ENCODE assay signal across 20 mouse cellular contexts in the genomic region with DNA sequence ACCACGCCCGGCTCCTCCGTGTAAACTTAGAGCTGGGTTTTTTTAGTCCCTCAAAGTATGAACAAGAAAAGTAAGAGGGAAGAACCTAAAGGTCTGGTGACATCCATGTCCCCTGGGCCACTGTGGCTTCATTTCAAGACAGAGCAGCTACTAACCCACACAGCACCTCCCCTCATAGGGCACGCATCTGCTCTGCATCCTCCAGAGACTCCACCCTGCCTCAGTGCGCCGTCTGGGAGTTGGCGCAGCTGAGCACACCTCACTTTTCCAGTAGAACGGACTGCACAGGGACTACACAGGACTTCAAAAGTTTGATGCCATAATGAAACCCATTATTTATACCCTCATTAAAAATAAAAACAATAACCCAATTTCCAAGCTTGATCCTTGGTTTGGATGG.
DNase-seq lines count a peak whose midpoint lies in the region; ATAC-seq and TF ChIP-seq lines count a peak whose summit lies in the region.
"Had no signal": no experiment of that assay in that cellular context is flagged by ENCODE, and none has a peak within 500 bp of the region (broad histone marks: within the 10 kb centered on the region; RNA-seq: fewer than 3 reads in every experiment).

No protein-coding gene starts in this region.

- H3K9me3 ChIP-seq in embryonic facial prominence, embryonic 14.5 days (ENCODE audit: control insufficient read depth, low read length) = no peaks in the 10 kb centered on the region
- H3K9me3 ChIP-seq in embryonic facial prominence, embryonic 10.5 days = no peaks in the 10 kb centered on the region
- no peaks in the 10 kb centered on the region for H3K9me3 ChIP-seq in hindbrain, embryonic 15.5 days
- no peaks in the 10 kb centered on the region for H3K9me3 ChIP-seq in hindbrain, postnatal 0 days (ENCODE audit: low read length)
- no peaks in the 10 kb centered on the region for H3K9me3 ChIP-seq in neural tube, embryonic 13.5 days
- H3K9me3 ChIP-seq: embryonic facial prominence, embryonic 13.5 days; forebrain, embryonic 13.5 days; intestine, embryonic 15.5 days had no signal

- no peaks in the 10 kb centered on the region for H3K36me3 ChIP-seq in embryonic facial prominence, embryonic 14.5 days (ENCODE audit: control insufficient read depth, insufficient read depth, low read length)
- H3K36me3 ChIP-seq in embryonic facial prominence, embryonic 10.5 days (replicated peaks) = no peaks in the 10 kb centered on the region
- no peaks in the 10 kb centered on the region for H3K36me3 ChIP-seq in hindbrain, embryonic 15.5 days
- no peaks in the 10 kb centered on the region for H3K36me3 ChIP-seq in hindbrain, postnatal 0 days (ENCODE audit: insufficient read depth, low read length)
- no peaks in the 10 kb centered on the region for H3K36me3 ChIP-seq in neural tube, embryonic 13.5 days
- H3K36me3 ChIP-seq: embryonic facial prominence, embryonic 13.5 days; intestine, embryonic 15.5 days had no signal

- peaks cover 10% of the 10 kb centered on the region for H3K4me1 ChIP-seq in embryonic facial prominence, embryonic 14.5 days (ENCODE audit: control insufficient read depth, insufficient read depth, low read length)
- peaks cover 45% of the 10 kb centered on the region for H3K4me1 ChIP-seq in embryonic facial prominence, embryonic 10.5 days
- peaks cover 20% of the 10 kb centered on the region for H3K4me1 ChIP-seq in hindbrain, embryonic 15.5 days (replicated peaks)
- H3K4me1 ChIP-seq in hindbrain, postnatal 0 days (ENCODE audit: insufficient read depth, low read length) = peaks cover 18% of the 10 kb centered on the region; the same call in 1 of the 2 replicates
- peaks cover 45% of the 10 kb centered on the region for H3K4me1 ChIP-seq in neural tube, embryonic 13.5 days (replicated peaks)

- no peak for TF ChIP-seq CTCF in hindbrain, postnatal 0 days (IDR thresholded peaks at IDR 0.05; ENCODE audit: low read depth)

- H3K9ac ChIP-seq in embryonic facial prominence, embryonic 14.5 days (ENCODE audit: low read depth, low read length) = no peak overlapping the region
- H3K9ac ChIP-seq in hindbrain, embryonic 15.5 days = no peak overlapping the region
- H3K9ac ChIP-seq in hindbrain, postnatal 0 days (replicated peaks; ENCODE audit: low read length) = no peak overlapping the region
- H3K9ac ChIP-seq in neural tube, embryonic 13.5 days = no peak overlapping the region
- H3K9ac ChIP-seq: embryonic facial prominence, embryonic 13.5 days; forebrain, embryonic 13.5 days; forebrain, postnatal 0 days; intestine, embryonic 15.5 days had no signal

- H3K27ac ChIP-seq in embryonic facial prominence, embryonic 14.5 days (replicated peaks; ENCODE audit: low read depth, low read length) = no peak overlapping the region
- no peak overlapping the region for H3K27ac ChIP-seq in embryonic facial prominence, embryonic 10.5 days (replicated peaks)
- H3K27ac ChIP-seq in hindbrain, embryonic 15.5 days (replicated peaks) = peak overlapping the region; percentile 22; the same call in 1 of the 2 replicates
- no peak overlapping the region for H3K27ac ChIP-seq in hindbrain, postnatal 0 days
- peak overlapping the region; percentile 39 for H3K27ac ChIP-seq in neural tube, embryonic 13.5 days (replicated peaks)
- H3K27ac ChIP-seq: embryonic facial prominence, embryonic 13.5 days; forebrain, embryonic 13.5 days; intestine, embryonic 15.5 days had no signal

- 91% methylated on average over 8 of the region's 8 CpGs for WGBS in embryonic facial prominence, embryonic 14.5 days
- WGBS in embryonic facial prominence, embryonic 10.5 days = 92% methylated on average over 8 of the region's 8 CpGs
- 87% methylated on average over 8 of the region's 8 CpGs for WGBS in hindbrain, embryonic 15.5 days
- 87% methylated on average over 8 of the region's 8 CpGs for WGBS in hindbrain, postnatal 0 days
- 85% methylated on average over 8 of the region's 8 CpGs for WGBS in neural tube, embryonic 13.5 days

- ATAC-seq in embryonic facial prominence, embryonic 14.5 days (ENCODE audit: low read depth) = peak; percentile 63; the same call in 1 of the 2 replicates
- ATAC-seq in hindbrain, embryonic 15.5 days (ENCODE audit: low FRiP score, low read depth) = no peak
- ATAC-seq in hindbrain, postnatal 0 days = no peak
- ATAC-seq in neural tube, embryonic 13.5 days (ENCODE audit: low read depth) = no peak
- ATAC-seq: activated CD4-positive, CD25-positive, alpha-beta regulatory T cell, adult 4 months; CD4-positive, CD25-positive, alpha-beta regulatory T cell, adult 4 months; forebrain, embryonic 13.5 days; intestine, embryonic 15.5 days had no signal

- H3K27me3 ChIP-seq in embryonic facial prominence, embryonic 14.5 days (replicated peaks; ENCODE audit: control insufficient read depth, insufficient read depth, low read length) = no peaks in the 10 kb centered on the region
- H3K27me3 ChIP-seq in embryonic facial prominence, embryonic 10.5 days (replicated peaks; ENCODE audit: low read depth, poor library complexity, severe bottlenecking) = no peaks in the 10 kb centered on the region
- H3K27me3 ChIP-seq in hindbrain, embryonic 15.5 days = no peaks in the 10 kb centered on the region
- no peaks in the 10 kb centered on the region for H3K27me3 ChIP-seq in hindbrain, postnatal 0 days (ENCODE audit: insufficient read depth, low read length)
- no peaks in the 10 kb centered on the region for H3K27me3 ChIP-seq in neural tube, embryonic 13.5 days
- H3K27me3 ChIP-seq: embryonic facial prominence, embryonic 13.5 days; forebrain, embryonic 13.5 days; intestine, embryonic 15.5 days had no signal

- no peak for DNase-seq in embryonic facial prominence, embryonic 14.5 days (ENCODE audit: low spot score)
- DNase-seq in embryonic facial prominence, embryonic 10.5 days (ENCODE audit: low spot score) = no peak
- no peak for DNase-seq in hindbrain, postnatal 0 days (ENCODE audit: low spot score)
- DNase-seq in neural tube, embryonic 10.5 days (ENCODE audit: extremely low spot score, low spot score) = no peak
- DNase-seq in gastrocnemius, postnatal 10 days = no peak
- DNase-seq: adrenal gland, postnatal 14 days; cerebellum, adult 11-12 months; cerebellum, adult 9-10 months; cerebellum, postnatal 25 days; forebrain, postnatal 0 days; gastrocnemius, postnatal 25 days; heart, postnatal 10 days; heart, postnatal 4 days had no signal

- no peak overlapping the region for H3K4me2 ChIP-seq in embryonic facial prominence, embryonic 14.5 days (ENCODE audit: low read depth, low read length)
- no peak overlapping the region for H3K4me2 ChIP-seq in hindbrain, embryonic 15.5 days
- no peak overlapping the region for H3K4me2 ChIP-seq in hindbrain, postnatal 0 days (ENCODE audit: low read depth, low read length)
- no peak overlapping the region for H3K4me2 ChIP-seq in neural tube, embryonic 13.5 days
- H3K4me2 ChIP-seq: embryonic facial prominence, embryonic 13.5 days; forebrain, embryonic 13.5 days; intestine, embryonic 15.5 days had no signal

- H3K4me3 ChIP-seq in embryonic facial prominence, embryonic 14.5 days (ENCODE audit: low read depth, low read length) = no peak overlapping the region
- no peak overlapping the region for H3K4me3 ChIP-seq in embryonic facial prominence, embryonic 10.5 days
- no peak overlapping the region for H3K4me3 ChIP-seq in hindbrain, embryonic 15.5 days
- no peak overlapping the region for H3K4me3 ChIP-seq in hindbrain, postnatal 0 days (ENCODE audit: low read length)
- H3K4me3 ChIP-seq in neural tube, embryonic 13.5 days = no peak overlapping the region
- H3K4me3 ChIP-seq: embryonic facial prominence, embryonic 13.5 days; forebrain, embryonic 13.5 days; intestine, embryonic 15.5 days had no signal

Comparison
In these comparisons a context has a peak if more than half of its experiments do, and no peak if none do; other contexts are left out.
1. H3K27ac ChIP-seq: peak in hindbrain, embryonic 15.5 days (single experiment) and neural tube, embryonic 13.5 days (single experiment); none in embryonic facial prominence, embryonic 14.5 days (single experiment), embryonic facial prominence, embryonic 10.5 days (single experiment) and hindbrain, postnatal 0 days (single experiment).